Mouse (Mus musculus): ENCODE data around the gene Klf16. TPM values are rescaled to one million over a fixed set of nuclear protein-coding genes. Genes with fewer than 3 reads are reported as not detected.

The Klf16 gene
- polyA plus RNA-seq, 3 experiments from 2014 or later = 6.3 to 7.1 (median 6.8) TPM

GRCm38 (mm10) chr10:80538710-80539394 is 38.3 kb downstream of the Klf16 start, which contains the start of gene Atp8b3:
TSS of gene Atp8b3 (minus strand) at chr10:80539124.
- ATAC-seq = no peak

GRCm38 (mm10) chr10:80538180-80538579 is 38.9 kb downstream of the Klf16 start:
- ATAC-seq = no peak

GRCm38 (mm10) chr10:80535711-80536110 is 41.4 kb downstream of the Klf16 start:
- no peak for ATAC-seq

GRCm38 (mm10) chr10:80535071-80535470 is 42.0 kb downstream of the Klf16 start:
- no peak for ATAC-seq

- no peak for ATAC-seq
Measured at GRCm38 (mm10) chr10:80533704-80534103, 43.4 kb downstream of the Klf16 start.

- no peak for ATAC-seq
Measured at GRCm38 (mm10) chr10:80532783-80533182, 44.3 kb downstream of the Klf16 start.

- ATAC-seq = no peak
Measured at GRCm38 (mm10) chr10:80526172-80526571, 50.9 kb downstream of the Klf16 start.

GRCm38 (mm10) chr10:80523299-80523698 is 53.8 kb downstream of the Klf16 start:
- no peak for ATAC-seq

GRCm38 (mm10) chr10:80519287-80519686 is 57.8 kb downstream of the Klf16 start:
- ATAC-seq = no peak

Other genes starting within 250 kb of the Klf16 start
- 10 to 100 TPM in 1 of 3 experiments, 1 to 10 TPM in 2; 2.2 to 10.8 (median 9.5) TPM for gene Pcsk4, start 247.8 kb downstream of the Klf16 start, polyA plus RNA-seq (2017; shearing (Covaris generic))
- gene Reep6, start 247.4 kb downstream of the Klf16 start, polyA plus RNA-seq (2017; shearing (Covaris generic)) = not detected
- not detected for gene Adamtsl5, start 228.9 kb downstream of the Klf16 start, polyA plus RNA-seq (2017; shearing (Covaris generic))
- gene Plk5, start 220.9 kb downstream of the Klf16 start, polyA plus RNA-seq (2017; shearing (Covaris generic)) = not detected
- gene Mex3d, start 189.7 kb downstream of the Klf16 start, polyA plus RNA-seq (2017; shearing (Covaris generic)) = 1 to 10 TPM in 1 of 3 experiments, under 1 TPM in 2; 0.79 to 1.3 (median 0.79) TPM
- gene Mbd3, start 177.8 kb downstream of the Klf16 start, polyA plus RNA-seq (2017; shearing (Covaris generic)) = 10 to 100 TPM; 19.2 to 30.4 (median 25.9) TPM
- 100 to 1,000 TPM; 289 to 335 (median 330) TPM for gene Uqcr11, start 170.5 kb downstream of the Klf16 start, polyA plus RNA-seq (2017; shearing (Covaris generic))
- 1 to 10 TPM; 6.7 to 8.2 (median 7.9) TPM for gene Tcf3, start 143.7 kb downstream of the Klf16 start, polyA plus RNA-seq (2017; shearing (Covaris generic))
- not detected for gene Onecut3, start 82.5 kb downstream of the Klf16 start, polyA plus RNA-seq (2017; shearing (Covaris generic))
- not detected for gene Atp8b3, start 38.2 kb downstream of the Klf16 start, polyA plus RNA-seq (2017; shearing (Covaris generic))
- gene Rexo1, start 15.8 kb downstream of the Klf16 start, polyA plus RNA-seq (2017; shearing (Covaris generic)) = 10 to 100 TPM; 11.3 to 18.6 (median 14.9) TPM
- 10 to 100 TPM in 2 of 3 experiments, 1 to 10 TPM in 1; 8.6 to 12.0 (median 11.4) TPM for gene Abhd17a, start 13.0 kb upstream of the Klf16 start, polyA plus RNA-seq (2017; shearing (Covaris generic))
- gene Scamp4, start 25.6 kb upstream of the Klf16 start, polyA plus RNA-seq (2017; shearing (Covaris generic)) = 100 to 1,000 TPM in 2 of 3 experiments, 10 to 100 TPM in 1; 96.2 to 110 (median 108) TPM
- 1 to 10 TPM; 2.6 to 4.2 (median 3.1) TPM for gene Adat3, start 25.6 kb upstream of the Klf16 start, polyA plus RNA-seq (2017; shearing (Covaris generic))
- 1 to 10 TPM; 5.3 to 8.4 (median 8.3) TPM for gene Gm49322, start 28.7 kb upstream of the Klf16 start, polyA plus RNA-seq (2017; shearing (Covaris generic))
- gene Csnk1g2, start 45.5 kb upstream of the Klf16 start, polyA plus RNA-seq (2017; shearing (Covaris generic)) = 10 to 100 TPM; 11.7 to 16.3 (median 13.2) TPM
- gene Btbd2, start 79.8 kb upstream of the Klf16 start, polyA plus RNA-seq (2017; shearing (Covaris generic)) = 10 to 100 TPM in 1 of 3 experiments, 1 to 10 TPM in 2; 3.4 to 10.4 (median 9.2) TPM
- 10 to 100 TPM; 50.3 to 61.4 (median 50.9) TPM for gene Mknk2, start 100.8 kb upstream of the Klf16 start, polyA plus RNA-seq (2017; shearing (Covaris generic))
- 100 to 1,000 TPM; 190 to 248 (median 240) TPM for gene Mob3a, start 124.7 kb upstream of the Klf16 start, polyA plus RNA-seq (2017; shearing (Covaris generic))
- 100 to 1,000 TPM in 2 of 3 experiments, 10 to 100 TPM in 1; 71.4 to 109 (median 107) TPM for gene Izumo4, start 124.9 kb upstream of the Klf16 start, polyA plus RNA-seq (2017; shearing (Covaris generic))
- gene Ap3d1, start 164.9 kb upstream of the Klf16 start, polyA plus RNA-seq (2017; shearing (Covaris generic)) = 10 to 100 TPM; 20.9 to 33.0 (median 29.8) TPM
- gene Dot1l, start 177.9 kb upstream of the Klf16 start, polyA plus RNA-seq (2017; shearing (Covaris generic)) = 10 to 100 TPM; 10.9 to 23.4 (median 15.3) TPM
- 10 to 100 TPM; 12.1 to 22.6 (median 17.8) TPM for gene Sf3a2, start 220.9 kb upstream of the Klf16 start, polyA plus RNA-seq (2017; shearing (Covaris generic))
- 100 to 1,000 TPM; 127 to 149 (median 146) TPM for gene Plekhj1, start 221.3 kb upstream of the Klf16 start, polyA plus RNA-seq (2017; shearing (Covaris generic))
- gene Amh, start 227.9 kb upstream of the Klf16 start, polyA plus RNA-seq (2017; shearing (Covaris generic)) = not detected
- not detected for gene Jsrp1, start 236.2 kb upstream of the Klf16 start, polyA plus RNA-seq (2017; shearing (Covaris generic))
- gene Oaz1, start 249.3 kb upstream of the Klf16 start, polyA plus RNA-seq (2017; shearing (Covaris generic)) = 1,000 to 10,000 TPM; 1,680 to 2,431 (median 2,240) TPM

All from inflammation-experienced regulatory T-cells, adult 6 months (primary cell).